Mouse (Mus musculus) stomach, embryonic 16.5 days (tissue): ENCODE measurements at regions not wholly inside any gene's neighbourhood (a gene's known extent, or its start where the extent isn't known, plus 50 kb on each side); places are given as distances from the start of the nearest gene placed in this dataset.

Experiments used
- ATAC-seq: fragments of 200-750 bp; cut with Nextera tagmentation; 2 replicates; pipeline ENCODE4 v1.8.0; 2017; ENCODE audit warnings: moderate number of reproducible peaks, moderate TSS enrichment; ENCODE audit not compliant: insufficient read depth, low FRiP score
- H3K27ac ChIP-seq: fragments of 300-500 bp; sonication (generic); 2 replicates; pipeline ENCODE4 v1.5.1; 2014; ENCODE audit warnings: low read length
- H3K27me3 ChIP-seq: fragments of 300-500 bp; sonication (generic); 2 replicates; pipeline ENCODE4 v1.6.1; 2014; ENCODE audit warnings: low read length, control low read depth, mixed read lengths; ENCODE audit not compliant: control insufficient read depth, insufficient read depth
- H3K36me3 ChIP-seq: fragments of 300-500 bp; sonication (generic); 2 replicates; pipeline ENCODE4 v1.6.1; 2014; ENCODE audit warnings: low read length; ENCODE audit not compliant: control insufficient read depth, insufficient read depth
- H3K4me1 ChIP-seq: fragments of 300-500 bp; sonication (generic); 2 replicates; pipeline ENCODE4 v1.6.1; 2014; ENCODE audit warnings: low read length, control low read depth, mixed read lengths; ENCODE audit not compliant: control insufficient read depth, insufficient read depth
- H3K4me2 ChIP-seq: fragments of 300-500 bp; sonication (generic); 2 replicates; pipeline ENCODE4 v1.6.1; 2014; ENCODE audit warnings: low read depth, low read length, mixed read lengths
- H3K4me3 ChIP-seq: fragments of 300-500 bp; sonication (generic); replicated peaks from 2 replicates; pipeline ENCODE4 v1.5.1; 2014; ENCODE audit warnings: mild to moderate bottlenecking, low read length
- H3K9ac ChIP-seq: fragments of 300-500 bp; sonication (generic); 2 replicates; pipeline ENCODE4 v1.6.1; 2014; ENCODE audit warnings: low read length
- H3K9me3 ChIP-seq: fragments of 300-500 bp; sonication (generic); replicated peaks from 2 replicates; pipeline ENCODE4 v1.6.1; 2016; ENCODE audit warnings: low read length, control low read depth; ENCODE audit not compliant: control insufficient read depth
- WGBS: fragments of 180-500 bp; shearing (Covaris S2); extraction: QIAGEN DNeasy Blood & Tissue Kit; methylation state at CpG from one replicate; pipeline ENCODE4 v1.1.7; 2014; 5-methylcytosine and 5-hydroxymethylcytosine counted together

DNA sequence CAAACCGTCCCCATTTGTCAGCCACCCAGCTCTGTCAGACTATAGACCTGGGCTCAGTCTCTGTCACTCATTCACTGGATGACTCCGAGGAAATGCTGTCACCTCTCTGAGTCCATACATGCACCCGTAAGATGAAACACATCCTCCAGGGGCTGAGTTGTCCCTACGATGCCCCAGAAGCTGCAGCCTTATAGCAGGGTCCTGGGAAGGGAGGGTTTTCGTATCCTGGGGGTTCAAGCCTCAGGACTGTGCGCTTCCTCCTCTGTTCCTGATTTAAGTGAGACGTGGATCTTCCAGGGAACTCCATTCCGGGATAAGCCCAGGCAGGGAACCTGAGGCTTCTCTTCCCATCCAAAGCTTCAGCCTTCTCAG lies 111.6 kb downstream of the Tpra1 start:
- no peak overlapping the region for H3K4me3 ChIP-seq
- H3K4me1 ChIP-seq = peaks cover 7% of the 10 kb centered on the region; the same call in 1 of the 2 replicates
- H3K27ac ChIP-seq = no peak overlapping the region
- ATAC-seq = no peak
- no peaks in the 10 kb centered on the region for H3K36me3 ChIP-seq
- H3K9ac ChIP-seq = no peak overlapping the region
- H3K27me3 ChIP-seq = no peaks in the 10 kb centered on the region
- H3K4me2 ChIP-seq = no peak overlapping the region
- no peaks in the 10 kb centered on the region for H3K9me3 ChIP-seq
- 68% methylated on average over 8 of the region's 8 CpGs for WGBS

DNA sequence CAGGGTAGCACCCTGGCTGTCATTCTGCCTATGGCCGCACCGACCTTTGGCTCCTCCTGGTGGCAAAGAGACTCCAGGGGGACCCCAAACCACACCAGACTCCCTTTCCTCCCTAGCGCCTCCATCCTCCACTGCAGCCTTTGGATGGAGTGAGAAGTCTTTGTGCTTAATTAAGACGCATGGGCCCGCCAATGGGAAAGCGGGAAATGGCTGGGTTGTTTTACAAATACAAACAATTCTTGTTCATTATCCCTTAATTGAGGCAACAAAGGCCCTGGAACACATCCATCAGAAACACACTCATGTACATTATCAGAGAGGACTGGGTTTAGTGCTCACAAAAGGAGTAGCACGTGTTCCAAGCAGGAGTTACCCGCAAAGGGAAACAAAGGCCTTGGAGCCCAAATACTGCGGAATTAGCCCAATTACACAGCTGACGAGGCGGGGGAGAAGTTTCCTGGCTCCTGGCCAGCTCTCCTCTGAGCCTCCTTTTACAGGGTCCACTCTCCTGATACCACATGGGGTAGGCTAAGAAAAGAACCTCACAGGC lies 122.1 kb downstream of the Tpra1 start:
- Histone ChIP-seq H3K4me3 (no peak overlapping the region), H3K9ac (no peak overlapping the region), H3K4me2 (no peak overlapping the region), H3K4me1 (no peaks in the 10 kb centered on the region), H3K27ac (no peak overlapping the region), H3K36me3 (no peaks in the 10 kb centered on the region), H3K9me3 (no peaks in the 10 kb centered on the region), H3K27me3 (no peaks in the 10 kb centered on the region; the same call in 1 of the 2 replicates)
- 40% methylated on average over 11 of the region's 11 CpGs for WGBS
- no peak for ATAC-seq

DNA sequence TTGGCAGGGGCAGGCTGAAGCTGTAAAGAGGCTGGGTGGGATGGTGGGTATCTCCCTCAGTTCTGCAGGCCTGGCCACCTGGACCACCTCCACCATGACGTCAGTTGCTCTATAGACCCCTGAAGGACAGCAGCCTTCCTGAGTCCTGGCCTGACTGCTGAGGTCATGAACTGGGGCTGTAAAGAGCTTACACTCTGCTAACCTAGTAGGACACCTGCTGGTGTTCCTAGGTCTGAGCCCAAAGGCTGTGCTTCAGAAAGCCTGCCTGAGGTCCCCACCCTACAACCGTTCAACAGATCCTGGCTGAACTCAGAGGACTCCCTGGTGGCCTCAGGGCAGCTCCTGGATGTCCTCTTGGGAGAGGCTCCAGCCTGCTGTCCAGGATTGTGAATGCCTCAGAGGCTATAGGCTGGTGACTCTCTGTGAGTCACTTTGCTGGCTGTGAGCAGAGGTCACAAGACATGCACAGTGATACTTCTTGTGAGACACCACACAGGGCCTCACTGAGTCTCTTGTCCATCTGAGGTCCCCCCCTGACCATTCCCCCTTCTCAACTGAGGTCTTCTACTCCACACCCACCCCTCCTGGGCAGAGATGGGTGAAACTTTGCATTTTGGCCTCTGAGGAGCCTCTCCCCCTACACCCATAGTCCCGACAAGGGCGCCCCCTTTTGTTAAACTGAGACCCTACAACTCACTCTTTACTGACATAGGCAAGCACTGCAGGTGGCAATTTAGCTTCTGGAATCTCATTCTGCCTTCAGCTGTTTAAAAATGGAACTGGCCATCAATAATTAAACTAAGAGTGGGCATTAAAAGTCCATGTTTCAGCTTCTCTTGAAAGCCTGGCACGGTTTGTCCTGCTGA lies 131.6 kb downstream of the Tpra1 start:
- H3K27ac ChIP-seq = no peak overlapping the region
- WGBS = 47% methylated on average over 5 of the region's 5 CpGs
- no peaks in the 10 kb centered on the region for H3K27me3 ChIP-seq
- H3K4me1 ChIP-seq = peaks cover 5% of the 10 kb centered on the region; the same call in 1 of the 2 replicates
- no peak for ATAC-seq
- H3K4me3 ChIP-seq = no peak overlapping the region
- no peaks in the 10 kb centered on the region for H3K9me3 ChIP-seq
- H3K36me3 ChIP-seq = no peaks in the 10 kb centered on the region
- no peak overlapping the region for H3K4me2 ChIP-seq
- no peak overlapping the region for H3K9ac ChIP-seq

DNA sequence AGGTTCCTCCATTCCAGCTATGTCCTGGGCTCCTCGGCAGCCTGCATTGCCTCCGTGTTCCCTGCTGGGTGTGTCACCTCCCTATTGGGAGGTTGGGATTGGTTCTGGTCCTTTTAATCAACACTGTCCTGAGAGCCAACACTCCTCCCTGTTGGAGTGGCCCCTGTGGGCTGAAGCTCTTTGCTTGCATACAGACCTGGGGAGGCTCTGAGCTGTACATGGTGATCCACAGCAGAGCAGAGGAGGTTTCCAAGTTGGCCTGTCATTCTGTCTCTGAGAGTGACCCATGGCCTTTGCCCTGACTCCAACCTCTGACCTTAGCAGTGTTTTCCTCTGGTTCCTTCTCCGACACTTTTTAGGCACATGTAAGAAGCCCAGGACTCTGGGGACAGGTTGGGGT lies 132.4 kb downstream of the Tpra1 start:
- Histone ChIP-seq H3K27me3 (no peaks in the 10 kb centered on the region), H3K4me1 (peaks cover 5% of the 10 kb centered on the region; the same call in 1 of the 2 replicates), H3K9me3 (no peaks in the 10 kb centered on the region), H3K9ac (no peak overlapping the region), H3K27ac (no peak overlapping the region), H3K36me3 (no peaks in the 10 kb centered on the region), H3K4me2 (no peak overlapping the region), H3K4me3 (no peak overlapping the region)
- 44% methylated on average over 3 of the region's 3 CpGs for WGBS
- ATAC-seq = no peak; the same call in 1 of the 2 replicates

DNA sequence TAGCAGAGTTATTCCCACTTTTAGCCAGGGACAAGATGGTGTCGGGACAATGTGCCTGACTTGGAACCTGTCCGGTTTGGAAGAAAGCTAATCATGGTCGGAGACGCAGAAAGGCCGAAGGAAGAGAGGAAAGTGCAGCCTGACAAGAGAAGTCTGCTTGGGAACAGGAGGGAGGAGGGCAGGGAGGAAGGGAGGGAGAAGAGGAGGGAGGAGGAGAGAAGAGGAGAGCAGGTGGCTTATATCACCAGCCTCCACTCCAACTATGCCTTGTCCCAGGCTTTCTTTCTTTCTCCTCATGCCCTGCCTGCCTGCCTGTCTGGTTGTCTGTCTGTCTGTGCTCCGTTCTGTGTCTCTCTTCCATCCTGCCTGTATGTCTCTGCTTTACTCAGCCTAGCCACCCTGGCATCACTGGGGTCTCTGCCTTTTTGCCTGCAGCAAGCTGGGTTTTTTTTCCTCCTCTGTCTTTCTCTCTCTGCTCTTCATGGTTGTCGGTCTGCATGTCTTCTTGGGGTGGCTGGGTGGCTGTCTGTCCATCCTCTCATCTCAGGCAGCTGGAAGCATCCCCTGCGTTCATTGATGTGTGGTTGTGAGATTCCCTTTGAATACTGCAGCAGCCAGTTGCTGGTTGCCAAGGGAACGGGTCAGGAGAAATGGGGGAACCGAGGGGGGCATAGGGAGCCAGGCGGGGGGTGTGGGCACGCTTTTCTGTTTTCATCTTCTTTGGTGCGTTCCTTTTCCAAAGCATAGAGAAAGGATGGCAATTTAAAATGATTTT lies 133.2 kb downstream of the Tpra1 start:
- no peak overlapping the region for H3K4me3 ChIP-seq
- H3K4me2 ChIP-seq = no peak overlapping the region
- no peak overlapping the region for H3K27ac ChIP-seq
- no peaks in the 10 kb centered on the region for H3K27me3 ChIP-seq
- peaks cover 5% of the 10 kb centered on the region; the same call in 1 of the 2 replicates for H3K4me1 ChIP-seq
- no peak overlapping the region for H3K9ac ChIP-seq
- WGBS = 48% methylated on average over 13 of the region's 13 CpGs
- ATAC-seq = 0 out of 2 replicates have a peak, but pooled peaks have one; percentile 22
- no peaks in the 10 kb centered on the region for H3K36me3 ChIP-seq
- H3K9me3 ChIP-seq = no peaks in the 10 kb centered on the region

DNA sequence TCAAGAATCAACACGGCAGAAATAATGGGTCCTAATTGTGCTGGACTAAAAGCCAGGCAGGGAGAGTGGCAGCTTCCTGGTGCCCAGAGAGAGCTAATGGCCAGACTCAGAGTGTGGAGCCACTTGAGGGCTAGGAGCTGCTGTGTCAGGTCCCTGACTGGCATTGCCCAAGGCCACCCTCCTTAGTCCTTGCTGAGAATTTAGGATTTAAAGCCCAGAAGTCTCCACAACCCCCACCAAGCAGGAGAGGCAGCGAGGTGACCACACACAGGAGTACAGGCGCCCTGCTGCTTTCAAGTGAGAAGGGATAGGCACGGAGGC lies 133.7 kb downstream of the Tpra1 start:
- ATAC-seq = no peak
- H3K4me1 ChIP-seq = peaks cover 5% of the 10 kb centered on the region; the same call in 1 of the 2 replicates
- 52% methylated on average over 4 of the region's 4 CpGs for WGBS
- no peaks in the 10 kb centered on the region for H3K36me3 ChIP-seq
- H3K9ac ChIP-seq = no peak overlapping the region
- no peaks in the 10 kb centered on the region for H3K9me3 ChIP-seq
- no peak overlapping the region for H3K27ac ChIP-seq
- no peak overlapping the region for H3K4me3 ChIP-seq
- H3K4me2 ChIP-seq = no peak overlapping the region
- no peaks in the 10 kb centered on the region for H3K27me3 ChIP-seq

DNA sequence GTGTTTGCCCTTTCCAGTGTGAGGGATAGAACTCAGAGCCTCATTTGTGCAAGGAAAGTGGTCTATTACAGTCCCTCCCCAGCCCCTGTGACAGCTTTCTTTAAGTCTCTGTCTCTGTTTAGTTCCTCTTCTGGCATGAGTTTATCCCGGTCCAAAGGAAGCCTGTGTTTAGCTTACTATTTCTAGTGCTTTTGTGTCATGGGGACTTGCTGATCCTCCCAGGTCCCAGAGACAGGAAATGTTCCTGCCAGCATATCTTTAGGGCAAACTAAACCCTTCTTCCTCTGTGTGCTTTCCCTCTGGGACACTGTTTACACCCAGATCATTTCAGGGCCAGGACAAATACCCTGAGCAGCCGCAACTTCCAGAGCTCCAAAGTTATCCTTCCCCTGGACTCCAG lies 135.3 kb downstream of the Tpra1 start:
- Histone ChIP-seq H3K27ac (no peak overlapping the region), H3K4me2 (no peak overlapping the region)

DNA sequence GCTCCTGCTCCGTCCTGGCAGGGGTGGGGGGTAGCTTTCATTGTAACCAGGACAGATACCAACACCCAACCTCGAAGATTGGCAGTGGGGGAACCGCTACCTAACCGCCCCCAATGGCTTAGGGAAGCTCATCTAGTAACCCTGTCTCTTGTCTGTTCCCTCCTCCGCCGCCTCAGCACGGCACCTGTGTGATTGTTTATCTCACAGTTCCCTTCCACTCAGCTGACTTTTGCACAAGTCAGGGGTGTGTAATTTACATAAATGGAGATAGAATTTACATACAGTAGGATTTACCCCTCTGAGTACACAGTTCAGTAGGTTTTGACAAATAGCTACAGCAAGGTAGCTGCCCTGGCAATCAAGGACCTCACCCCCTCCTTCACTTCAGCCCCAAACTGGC lies 135.8 kb downstream of the Tpra1 start:
- H3K4me2 ChIP-seq = no peak overlapping the region
- WGBS = 40% methylated on average over 7 of the region's 7 CpGs
- no peak overlapping the region for H3K4me3 ChIP-seq
- H3K36me3 ChIP-seq = no peaks in the 10 kb centered on the region
- no peaks in the 10 kb centered on the region for H3K27me3 ChIP-seq
- no peak for ATAC-seq
- H3K9me3 ChIP-seq = no peaks in the 10 kb centered on the region
- H3K4me1 ChIP-seq = peaks cover 5% of the 10 kb centered on the region; the same call in 1 of the 2 replicates
- H3K9ac ChIP-seq = no peak overlapping the region
- H3K27ac ChIP-seq = no peak overlapping the region

More for the DNA sequence above, 135.3 kb downstream of the Tpra1 start:
- 23% methylated on average over 2 of the region's 2 CpGs for WGBS
- H3K27me3 ChIP-seq = no peaks in the 10 kb centered on the region
- H3K4me3 ChIP-seq = no peak overlapping the region
- no peak for ATAC-seq
- peaks cover 5% of the 10 kb centered on the region; the same call in 1 of the 2 replicates for H3K4me1 ChIP-seq
- H3K9me3 ChIP-seq = no peaks in the 10 kb centered on the region
- no peaks in the 10 kb centered on the region for H3K36me3 ChIP-seq
- H3K9ac ChIP-seq = no peak overlapping the region

DNA sequence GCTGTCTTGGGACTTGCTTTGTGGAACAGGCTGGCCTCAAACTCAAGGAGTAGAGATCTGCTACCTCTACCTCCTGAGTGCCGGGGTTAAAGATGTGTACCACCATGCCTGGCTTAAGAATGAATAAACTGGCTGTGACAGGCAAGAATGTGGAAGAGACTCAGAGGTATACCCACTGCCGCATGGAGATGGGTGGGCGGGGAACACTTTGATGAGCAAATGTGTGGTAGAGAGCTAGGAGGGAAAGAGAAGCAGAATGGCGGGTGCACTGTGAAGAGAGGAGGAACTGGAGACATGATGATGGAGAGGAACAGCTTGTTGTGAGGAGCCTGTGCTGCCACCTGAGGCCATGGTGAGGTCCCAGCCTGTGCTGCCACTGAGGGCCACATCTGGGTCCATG lies 138.9 kb downstream of the Tpra1 start:
- Histone ChIP-seq H3K27ac (no peak overlapping the region), H3K4me2 (no peak overlapping the region), H3K4me1 (no peaks in the 10 kb centered on the region), H3K36me3 (no peaks in the 10 kb centered on the region), H3K4me3 (no peak overlapping the region), H3K9me3 (no peaks in the 10 kb centered on the region), H3K27me3 (no peaks in the 10 kb centered on the region), H3K9ac (no peak overlapping the region)
- ATAC-seq = no peak
- WGBS = 84% methylated on average over 4 of the region's 4 CpGs
